ENCODE assay signal across 8 mouse cellular contexts in the genomic region with DNA sequence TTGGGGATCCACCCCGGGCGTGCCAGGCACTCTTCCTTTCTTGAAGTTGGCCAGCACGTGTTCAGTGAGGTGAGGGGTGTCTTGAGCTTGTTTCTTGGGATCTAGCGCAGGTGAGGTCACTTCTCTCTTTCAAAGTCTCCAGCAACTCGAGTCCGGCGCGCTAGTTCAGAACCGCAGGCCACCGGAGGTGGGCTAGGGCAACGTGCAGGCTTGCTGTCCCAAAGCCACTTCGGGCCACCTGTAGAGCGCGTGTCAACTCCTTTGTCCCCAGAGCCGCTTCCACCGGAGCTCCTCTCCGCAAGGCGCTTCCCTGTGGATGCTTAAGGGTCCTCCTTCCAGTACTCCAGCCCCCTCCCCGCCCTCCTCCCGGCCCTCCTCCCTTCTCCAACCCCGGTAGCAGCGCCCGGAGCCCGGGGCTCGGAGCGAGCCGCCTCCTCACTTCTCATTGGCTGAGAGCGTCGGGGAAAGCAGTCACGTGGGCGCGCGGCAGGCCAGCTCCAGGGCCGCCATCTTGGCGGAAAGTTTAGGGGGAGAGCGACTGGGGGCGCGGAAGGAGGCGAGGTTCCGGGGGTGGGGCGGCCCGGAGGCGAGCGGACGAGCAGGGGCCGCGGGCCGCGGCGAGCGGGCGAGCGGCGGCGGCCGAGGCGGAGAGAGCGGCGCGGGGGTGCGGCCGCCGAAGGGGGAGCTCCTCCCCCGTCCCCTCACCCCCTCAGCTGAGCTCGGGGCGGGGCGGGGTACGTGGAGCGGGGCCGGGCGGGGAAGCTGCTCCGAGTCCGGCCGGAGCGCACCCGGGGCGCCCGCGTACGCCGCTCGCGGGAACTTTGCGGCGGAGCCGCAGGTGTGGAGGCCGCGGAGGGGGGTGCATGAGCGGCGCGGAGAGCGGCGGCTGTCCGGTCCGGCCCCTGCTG. TPM values are rescaled to one million over a fixed set of nuclear protein-coding genes. Genes with fewer than 3 reads are reported as not detected.
A peak's percentile ranks its signal among the peaks of the same experiment; 100 is the strongest.
DNase-seq lines count a peak whose midpoint lies in the region; ATAC-seq and TF ChIP-seq lines count a peak whose summit lies in the region.

A gene (plus strand): TSS at position 65 of the 908 bp plus-strand sequence.

- intact Hi-C loops in heart, adult 2 months (cut with DNase I), result loop anchor here (5.0 kb wide), 2 partner anchors 71 to 391 kb away; no protein-coding TSS in a partner anchor

- no peak for TF ChIP-seq EP300 in heart, adult 2 months (IDR thresholded peaks at IDR 0.05; ENCODE audit: insufficient read depth, low read depth, low read length)

- peaks cover 16% of the 10 kb centered on the region for H3K36me3 ChIP-seq in embryonic facial prominence, embryonic 13.5 days
- H3K36me3 ChIP-seq in heart, adult 2 months (ENCODE audit: control insufficient read depth, insufficient read depth, low read length), result peaks cover 19% of the 10 kb centered on the region
- peaks cover 20% of the 10 kb centered on the region for H3K36me3 ChIP-seq in limb, embryonic 13.5 days
- H3K36me3 ChIP-seq in midbrain, embryonic 16.5 days (ENCODE audit: control insufficient read depth, insufficient read depth, low read length), result no peaks in the 10 kb centered on the region

- no peaks in the 10 kb centered on the region for H3K9me3 ChIP-seq in embryonic facial prominence, embryonic 13.5 days
- H3K9me3 ChIP-seq in limb, embryonic 13.5 days, result no peaks in the 10 kb centered on the region
- no peaks in the 10 kb centered on the region for H3K9me3 ChIP-seq in midbrain, embryonic 16.5 days (replicated peaks; ENCODE audit: control insufficient read depth, low read length, poor library complexity, severe bottlenecking)

- peak within 1 kb of the TSS; percentile 80 for H3K4me2 ChIP-seq in embryonic facial prominence, embryonic 13.5 days
- peak within 1 kb of the TSS; percentile 69 for H3K4me2 ChIP-seq in limb, embryonic 13.5 days (replicated peaks)
- peak within 1 kb of the TSS; percentile 89 for H3K4me2 ChIP-seq in midbrain, embryonic 16.5 days (ENCODE audit: low read length)

- H3K4me1 ChIP-seq in embryonic facial prominence, embryonic 13.5 days, result peaks cover 30% of the 10 kb centered on the region
- H3K4me1 ChIP-seq in heart, adult 2 months (ENCODE audit: control insufficient read depth, insufficient read depth, low read length), result no peaks in the 10 kb centered on the region; the same call in 1 of the 2 replicates
- H3K4me1 ChIP-seq in limb, embryonic 13.5 days, result peaks cover 30% of the 10 kb centered on the region
- peaks cover 12% of the 10 kb centered on the region for H3K4me1 ChIP-seq in midbrain, embryonic 16.5 days (ENCODE audit: control insufficient read depth, insufficient read depth, low read length)

- H3K9ac ChIP-seq in embryonic facial prominence, embryonic 13.5 days, result peak within 1 kb of the TSS; percentile 96
- H3K9ac ChIP-seq in heart, adult 2 months (ENCODE audit: low read depth, low read length), result peak within 1 kb of the TSS; percentile 83
- peak within 1 kb of the TSS; percentile 96 for H3K9ac ChIP-seq in limb, embryonic 13.5 days
- H3K9ac ChIP-seq in midbrain, embryonic 16.5 days (ENCODE audit: low read depth, low read length), result peak within 1 kb of the TSS; percentile 78

- no peaks in the 10 kb centered on the region for H3K27me3 ChIP-seq in embryonic facial prominence, embryonic 13.5 days
- no peaks in the 10 kb centered on the region for H3K27me3 ChIP-seq in heart, adult 2 months (ENCODE audit: control insufficient read depth, insufficient read depth, low read length)
- no peaks in the 10 kb centered on the region for H3K27me3 ChIP-seq in limb, embryonic 13.5 days
- peaks cover 7% of the 10 kb centered on the region for H3K27me3 ChIP-seq in midbrain, embryonic 16.5 days (ENCODE audit: control insufficient read depth, insufficient read depth, low read depth, low read length)

- TF ChIP-seq POLR2A in heart, adult 2 months (IDR thresholded peaks at IDR 0.05; ENCODE audit: insufficient read depth, low read depth, low read length), result 0 out of 2 replicates have a peak, but pooled peaks have one; percentile 21

- peak; percentile 27; the same call in 1 of the 2 replicates for TF ChIP-seq CTCF in heart, adult 2 months (IDR thresholded peaks at IDR 0.05)

- peak within 1 kb of the TSS; percentile 96 for H3K27ac ChIP-seq in embryonic facial prominence, embryonic 13.5 days
- peak within 1 kb of the TSS; percentile 84 for H3K27ac ChIP-seq in heart, adult 2 months
- peak within 1 kb of the TSS; percentile 96 for H3K27ac ChIP-seq in limb, embryonic 13.5 days
- H3K27ac ChIP-seq in midbrain, embryonic 16.5 days (ENCODE audit: low read length), result peak within 1 kb of the TSS; percentile 71

- peaks cover under 1% of the 10 kb centered on the region; the same call in 1 of the 2 replicates for H3K79me2 ChIP-seq in heart, adult 2 months (replicated peaks; ENCODE audit: control insufficient read depth, insufficient read depth, low read length)

- DNase-seq in 3134 (ENCODE audit: extremely low read depth, insufficient read length, low spot score), result peak; percentile 93
- peak; percentile 91 to 92 for DNase-seq in adrenal gland, postnatal 36 days
- peak; percentile 89 to 93 for DNase-seq in heart, adult 2 months
- peak; percentile 77 to 85 for DNase-seq in kidney, adult 8-10 months
- DNase-seq in spleen, postnatal 10 days (ENCODE audit: low spot score in 2 of 2), result peak; percentile 83 to 90

- under 1% methylated on average over 65 of the region's 95 CpGs for WGBS in embryonic facial prominence, embryonic 13.5 days
- WGBS in heart, adult 2 months, result under 1% methylated on average over 75 of the region's 95 CpGs
- under 1% methylated on average over 74 of the region's 95 CpGs for WGBS in limb, embryonic 13.5 days
- 0% methylated on average over 56 of the region's 95 CpGs for WGBS in midbrain, embryonic 16.5 days

- peak within 1 kb of the TSS; percentile 98 for H3K4me3 ChIP-seq in embryonic facial prominence, embryonic 13.5 days
- H3K4me3 ChIP-seq in heart, adult 2 months, result peak within 1 kb of the TSS; percentile 80
- H3K4me3 ChIP-seq in limb, embryonic 13.5 days, result peak within 1 kb of the TSS; percentile 97
- H3K4me3 ChIP-seq in midbrain, embryonic 16.5 days (ENCODE audit: low read depth, low read length), result peak within 1 kb of the TSS; percentile 99

- peak; percentile 98 for ATAC-seq in embryonic facial prominence, embryonic 13.5 days (ENCODE audit: insufficient number of reproducible peaks, insufficient read depth, low FRiP score, low TSS enrichment, low read depth)
- ATAC-seq in limb, embryonic 13.5 days (ENCODE audit: low FRiP score, low read depth), result peak; percentile 94
- ATAC-seq in midbrain, embryonic 16.5 days, result peak; percentile 96

RNA-seq across cellular contexts. Expression of the gene that starts here (rescaled TPM):
- 100 to 1,000 TPM in 1 of 2 experiments, 10 to 100 TPM in 1; 88.5 to 105 TPM for total RNA-seq in adrenal gland, postnatal 36 days (2021)
- 33.0 and 34.8 TPM in 2 replicates for polyA plus RNA-seq in embryonic facial prominence, embryonic 13.5 days (2015; fragmentation: Nextera tagmentation; extraction: Ambion mirVana)
- total RNA-seq in heart, adult 2 months (2021), result 10 to 100 TPM; 56.2 to 61.9 TPM
- polyA plus RNA-seq in heart, adult 2 months (2012; rRNA removed), result 14.9 and 36.5 TPM in 2 replicates
- polyA plus RNA-seq in limb, embryonic 13.5 days (2015; fragmentation: Nextera tagmentation; extraction: Ambion mirVana), result 30.7 and 35.6 TPM in 2 replicates
- 13.8 and 14.9 TPM in 2 replicates for polyA plus RNA-seq in midbrain, embryonic 16.5 days (2015; fragmentation: Nextera tagmentation; extraction: Ambion mirVana)

Comparison
In these comparisons a context has a peak if more than half of its experiments do, and no peak if none do; other contexts are left out.
1. Peak in every context shown above with its lines: DNase-seq, ATAC-seq, H3K4me3 ChIP-seq and H3K27ac ChIP-seq.